Mouse (Mus musculus) G1E-ER4 (cell line): ENCODE data around the gene Pwp2. TPM values are rescaled to one million over a fixed set of nuclear protein-coding genes. Genes with fewer than 3 reads are reported as not detected.

Experiments
- GATA1 ChIP-seq: IDR thresholded peaks from one replicate; pipeline ENCODE4 v1.8.0; 2012; ENCODE audit warnings: low read length, inconsistent platforms
- polyA plus RNA-seq: library from polyadenylated mRNA; stranded (reverse); fragments of >175 nt; gene quantifications from 2 replicates; pipeline ENCODE4 v1.2.3, GENCODE M21; 2012

The Pwp2 gene
- polyA plus RNA-seq: 19.6 and 23.1 TPM in 2 replicates

DNA sequence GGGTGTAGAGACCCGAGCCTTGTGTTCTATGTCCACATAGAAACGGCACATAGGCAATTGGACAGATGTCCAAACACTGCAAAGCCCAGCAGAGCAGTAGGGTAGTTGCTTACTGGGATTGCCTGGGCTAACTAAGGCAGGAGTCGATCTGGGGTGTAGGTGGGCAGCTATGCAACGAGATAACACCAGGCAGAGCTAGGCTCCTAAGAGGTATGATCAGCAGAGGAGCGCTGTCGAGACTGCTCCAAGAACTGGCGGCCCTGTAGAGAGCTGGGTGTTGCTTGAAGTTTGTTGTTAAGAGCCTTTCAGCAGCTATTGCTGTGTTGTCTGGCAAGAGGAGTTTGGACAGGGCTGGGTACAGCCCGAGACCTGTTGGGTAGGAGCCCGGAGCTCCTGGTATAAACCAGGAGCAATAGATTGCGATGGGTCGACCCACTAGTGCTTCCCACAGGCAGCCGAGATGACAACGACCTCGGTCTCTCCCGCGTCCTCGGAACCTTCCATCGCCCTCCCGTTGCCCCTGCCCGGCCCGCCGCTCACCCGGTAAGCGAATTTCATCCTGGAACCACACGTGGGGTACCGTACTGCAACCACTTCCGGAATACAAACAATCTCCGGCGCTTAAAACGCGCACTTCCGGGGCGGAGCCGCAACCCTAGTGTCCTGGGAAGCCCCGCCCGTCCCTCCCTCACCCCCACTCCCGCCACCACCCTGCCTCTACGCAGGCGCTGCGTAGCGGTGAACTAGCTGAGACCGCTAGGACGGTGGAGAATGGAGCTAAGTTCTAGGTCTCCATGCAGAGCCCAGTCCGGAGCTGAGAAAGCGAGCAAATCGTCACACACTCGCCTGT lies at the start of gene Pwp2:
TSS of gene Pwp2 (minus strand) at position 619 of the 850 bp plus-strand sequence.
- TF ChIP-seq GATA1: no peak

DNA sequence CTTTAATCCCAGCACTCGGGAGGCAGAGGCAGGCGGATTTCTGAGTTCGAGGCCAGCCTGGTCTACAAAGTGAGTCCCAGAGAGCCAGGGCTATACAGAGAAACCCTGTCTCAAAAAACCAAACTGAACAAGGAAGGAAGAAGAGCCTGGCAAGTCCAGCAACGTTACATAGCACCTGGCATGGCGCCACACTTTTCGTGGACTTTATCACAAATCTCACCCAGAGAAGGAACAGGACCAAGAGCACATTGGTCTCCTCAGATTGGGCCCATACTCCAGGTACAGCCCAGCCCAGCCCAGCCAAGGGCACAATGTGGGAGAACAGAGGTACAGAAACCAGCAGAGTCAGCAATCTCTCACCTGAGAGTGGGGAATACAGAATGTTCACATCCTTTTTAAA lies 48.8 kb upstream of the Pwp2 start:
- no peak for TF ChIP-seq GATA1

DNA sequence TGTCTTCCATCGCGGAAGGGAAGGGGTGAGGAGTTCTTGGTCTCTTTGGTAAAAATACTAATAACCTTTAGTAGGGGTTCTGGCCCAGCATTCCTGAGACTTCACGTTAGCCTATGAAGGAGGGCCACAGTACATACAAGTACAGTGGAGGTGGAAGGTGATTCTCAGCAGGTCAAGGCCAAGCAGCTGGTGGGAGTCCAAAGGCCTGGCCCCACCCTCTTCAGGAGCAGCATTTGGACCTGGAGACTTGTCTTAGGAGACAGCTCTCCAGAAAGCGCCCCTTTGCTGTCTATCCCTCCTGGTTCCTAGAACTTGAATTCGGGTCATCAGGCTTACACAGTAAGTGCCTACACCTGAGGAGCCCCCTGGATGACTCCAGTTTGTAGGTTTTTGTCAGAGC lies 48.2 kb upstream of the Pwp2 start:
- no peak for TF ChIP-seq GATA1

DNA sequence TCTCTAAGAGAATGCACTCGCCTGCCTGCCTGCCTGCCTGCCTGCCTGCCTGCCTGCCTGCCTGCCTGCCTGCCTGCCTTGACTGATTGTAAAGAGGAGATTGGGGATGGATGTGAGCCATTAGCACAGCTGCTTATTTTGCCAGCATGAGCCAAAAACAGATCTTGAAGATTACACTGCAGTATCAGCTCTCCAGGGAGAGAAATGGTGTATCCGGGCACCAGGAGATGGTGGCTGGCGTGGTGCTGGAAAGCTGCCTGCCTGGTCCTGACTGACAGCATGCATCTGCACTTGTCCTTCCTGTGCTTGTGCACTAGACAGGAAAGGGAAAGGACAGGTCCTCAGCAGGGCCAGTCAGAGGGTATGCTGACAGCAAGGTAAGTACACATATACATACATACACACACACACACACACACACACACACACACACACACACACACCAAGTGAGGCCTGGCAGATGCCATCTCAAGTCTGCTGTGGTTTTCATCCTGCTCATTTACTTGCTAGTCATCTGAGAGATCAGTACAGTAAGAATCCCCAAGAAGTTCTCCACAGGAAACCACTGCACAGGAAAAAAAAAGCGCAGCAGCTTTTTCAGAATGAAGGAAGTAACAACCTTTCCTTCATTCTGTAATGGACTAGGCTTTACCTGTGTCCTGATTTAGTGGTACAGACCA lies 47.5 kb upstream of the Pwp2 start:
- TF ChIP-seq GATA1: no peak

DNA sequence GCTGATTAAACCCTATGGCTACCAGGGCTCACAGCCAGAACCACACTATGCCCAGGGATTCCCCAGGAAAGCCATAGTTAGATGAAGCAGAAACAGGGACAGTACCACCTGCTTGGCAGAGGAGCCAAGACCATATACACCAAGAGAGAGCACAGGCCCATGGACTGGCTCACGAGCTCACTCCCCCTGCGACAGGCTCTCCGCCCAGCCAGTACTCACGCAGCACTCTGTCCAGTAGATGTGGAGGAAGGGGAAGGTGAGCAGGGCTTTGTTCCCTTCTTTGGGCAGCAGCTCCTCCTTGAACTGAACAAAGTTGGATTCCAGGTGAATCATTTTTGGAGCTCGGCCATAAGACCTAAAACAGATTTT lies 43.6 kb upstream of the Pwp2 start:
- TF ChIP-seq GATA1: no peak

DNA sequence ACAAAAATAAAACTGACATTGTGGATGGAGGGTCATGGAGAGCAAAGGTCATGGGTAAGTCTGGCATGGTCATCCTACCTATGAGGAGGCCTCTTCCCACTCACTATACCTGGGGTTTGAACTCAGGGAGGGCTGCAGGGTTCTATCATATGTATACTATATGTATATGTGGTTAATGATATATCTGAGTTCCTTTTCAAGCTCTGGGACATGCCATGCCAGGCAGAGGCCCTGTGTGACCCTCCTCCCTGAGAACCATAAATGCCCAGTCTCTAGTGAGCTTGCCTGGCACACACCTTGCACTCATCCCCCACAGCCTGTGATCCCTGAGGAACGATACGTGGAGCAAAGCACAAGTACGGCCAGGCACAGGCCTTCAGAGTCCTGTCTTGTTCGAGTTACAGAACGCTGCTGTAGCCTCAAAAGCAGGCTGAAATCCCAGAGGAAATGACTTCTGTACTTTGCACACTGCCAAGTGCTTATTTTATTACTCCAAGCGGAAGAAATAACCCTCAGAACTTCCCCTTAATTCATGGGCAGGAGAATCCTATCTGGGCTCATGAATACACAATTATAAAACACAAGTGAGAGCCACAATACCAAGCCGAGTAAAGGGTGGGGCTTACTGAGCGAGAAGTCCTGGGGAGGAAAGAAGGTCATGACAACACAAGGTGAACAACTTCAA lies 43.1 kb upstream of the Pwp2 start:
- no peak for TF ChIP-seq GATA1

DNA sequence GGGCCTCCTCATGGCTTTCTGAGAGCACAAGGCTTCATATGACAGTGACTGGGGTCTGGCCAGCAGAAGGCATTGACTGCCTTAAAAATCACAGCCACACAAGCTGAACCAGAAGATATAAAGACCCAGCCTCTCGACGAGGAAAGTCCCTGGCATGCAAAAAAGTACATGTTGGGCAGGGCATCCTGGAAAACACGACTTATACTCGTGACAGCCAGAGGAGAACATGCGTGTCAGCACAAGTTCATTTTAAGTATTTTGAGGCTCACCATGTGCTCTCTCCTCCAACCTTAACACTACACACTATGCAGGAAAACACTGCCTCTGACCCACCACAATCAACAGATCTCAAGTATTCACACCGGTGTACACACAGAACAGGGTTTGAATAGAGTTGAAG lies 39.2 kb upstream of the Pwp2 start:
- no peak for TF ChIP-seq GATA1

DNA sequence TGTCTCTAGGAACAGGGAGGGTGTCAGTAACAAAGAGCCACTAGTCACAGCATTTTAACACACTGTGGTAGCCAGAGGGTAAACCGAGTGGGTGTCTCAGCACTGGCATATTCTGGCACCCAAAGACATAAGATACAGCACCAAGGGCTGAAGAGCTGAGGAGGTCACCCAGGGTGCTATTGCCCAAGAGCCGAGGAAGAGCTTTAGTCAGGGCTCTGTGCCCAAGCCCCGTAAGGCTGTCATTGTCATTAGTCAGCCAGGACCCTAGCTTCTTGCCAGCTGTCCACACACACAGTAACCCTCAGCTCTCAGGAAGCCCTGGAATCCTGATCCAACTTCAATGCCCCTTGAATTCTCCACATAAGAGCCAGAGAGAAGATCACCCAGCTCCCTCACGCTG lies 38.0 kb upstream of the Pwp2 start:
- no peak for TF ChIP-seq GATA1

DNA sequence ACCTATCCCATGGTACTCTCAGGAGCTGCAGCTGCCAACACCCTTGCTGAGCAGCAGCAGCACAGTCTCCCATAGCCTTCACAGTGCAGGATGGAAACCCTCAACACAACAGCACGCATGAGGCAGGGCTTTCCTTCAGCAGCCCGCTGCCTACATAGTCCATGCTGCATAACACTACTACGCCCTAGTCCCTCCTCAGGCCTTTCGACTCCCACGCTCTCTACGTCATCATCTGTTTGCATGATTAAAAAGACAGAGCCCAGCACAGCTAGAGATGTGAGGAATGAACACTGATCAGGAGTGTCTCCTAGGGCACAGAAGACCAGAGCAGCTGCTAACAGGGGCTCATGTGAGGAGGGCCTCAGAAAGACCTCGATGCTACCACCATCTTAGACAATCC lies 36.4 kb upstream of the Pwp2 start:
- no peak for TF ChIP-seq GATA1

DNA sequence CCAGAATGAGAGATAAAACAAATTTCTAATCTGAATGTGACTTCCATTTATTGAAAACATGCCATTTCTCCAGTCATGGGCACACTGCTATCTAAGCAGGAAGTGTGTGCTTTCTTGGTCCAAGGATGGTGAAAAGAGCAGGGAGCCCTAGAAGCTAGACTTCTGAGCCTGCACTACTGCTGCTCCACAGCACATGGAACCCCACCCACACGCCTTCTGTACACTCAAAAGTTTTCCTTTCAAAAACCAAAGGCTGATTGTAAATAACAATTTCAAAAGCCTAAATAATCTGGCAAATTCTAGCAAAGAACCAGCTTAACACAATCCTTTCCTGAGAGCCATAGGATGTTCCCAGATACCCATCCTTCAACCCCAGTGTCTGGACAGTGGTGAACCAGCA lies 34.6 kb upstream of the Pwp2 start:
- no peak for TF ChIP-seq GATA1

DNA sequence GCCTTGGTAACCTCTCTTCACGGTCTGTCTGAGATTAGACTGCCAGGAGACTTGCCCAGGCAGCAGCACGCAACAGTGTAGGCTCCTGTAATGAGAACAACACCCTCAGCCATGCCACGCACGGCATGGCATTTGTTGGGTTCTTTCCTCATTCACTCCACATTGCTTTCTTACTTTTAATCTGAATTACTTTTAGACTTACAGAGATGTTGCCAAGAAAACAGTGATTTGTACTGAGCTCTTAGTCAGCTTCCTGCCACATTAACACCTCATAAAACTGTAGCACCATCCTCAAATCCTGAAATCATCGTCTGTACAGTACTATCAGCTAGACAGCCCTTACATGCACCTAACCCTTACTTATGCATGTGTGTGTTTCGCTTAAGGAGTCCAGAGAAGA lies 33.6 kb upstream of the Pwp2 start:
- no peak for TF ChIP-seq GATA1

DNA sequence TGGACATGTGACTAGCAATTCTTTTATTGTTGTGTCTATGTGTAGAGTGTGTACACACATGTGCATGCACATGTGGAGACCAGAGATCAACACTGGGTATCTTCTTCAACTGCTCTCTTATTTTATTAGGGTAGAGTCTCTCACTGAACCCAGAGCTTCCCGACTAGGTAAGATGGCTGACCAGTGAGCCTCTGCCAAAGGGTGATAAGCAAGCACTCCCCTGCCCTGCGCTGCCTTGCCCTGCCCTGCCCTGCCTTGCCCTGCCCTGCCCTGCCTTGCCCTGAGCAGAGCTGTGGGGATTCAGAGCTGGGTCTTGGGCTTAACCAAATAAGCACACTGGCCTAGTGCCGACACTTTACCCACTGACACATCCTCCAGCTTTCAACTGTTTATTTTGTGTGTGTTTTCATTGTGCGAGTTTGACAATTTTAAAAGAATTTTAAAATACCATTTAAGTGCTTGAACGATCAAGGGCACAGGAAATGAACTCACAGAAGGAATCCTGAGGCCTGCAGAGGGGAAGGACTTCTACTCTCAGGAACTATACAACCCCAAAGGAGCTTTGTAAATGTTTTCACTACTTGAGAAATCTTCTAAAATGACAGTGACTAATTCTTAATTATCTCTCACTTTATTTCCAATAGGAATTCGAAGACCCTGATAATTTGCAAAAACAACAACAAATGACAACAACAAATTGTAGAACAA lies 31.6 kb upstream of the Pwp2 start:
- no peak for TF ChIP-seq GATA1

DNA sequence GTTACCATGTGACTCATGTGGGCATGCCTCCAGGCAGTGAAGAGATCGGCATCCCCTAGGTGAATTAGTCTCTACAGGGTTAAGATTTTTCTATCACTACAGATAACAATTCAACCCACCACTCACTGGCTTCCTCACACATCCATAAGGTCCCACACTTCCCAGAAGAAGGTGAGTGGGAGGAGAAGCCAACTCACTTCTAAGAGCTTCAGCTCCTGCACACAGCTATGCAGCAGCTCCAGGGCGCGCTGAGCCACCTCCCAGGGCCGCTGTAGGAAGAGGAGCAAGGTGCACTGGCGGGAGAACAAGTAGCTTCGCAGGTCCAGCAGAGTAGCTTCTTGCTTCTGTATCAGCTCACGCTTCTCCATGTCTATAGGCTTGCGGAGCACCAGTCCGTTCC lies 29.4 kb upstream of the Pwp2 start:
- no peak for TF ChIP-seq GATA1

DNA sequence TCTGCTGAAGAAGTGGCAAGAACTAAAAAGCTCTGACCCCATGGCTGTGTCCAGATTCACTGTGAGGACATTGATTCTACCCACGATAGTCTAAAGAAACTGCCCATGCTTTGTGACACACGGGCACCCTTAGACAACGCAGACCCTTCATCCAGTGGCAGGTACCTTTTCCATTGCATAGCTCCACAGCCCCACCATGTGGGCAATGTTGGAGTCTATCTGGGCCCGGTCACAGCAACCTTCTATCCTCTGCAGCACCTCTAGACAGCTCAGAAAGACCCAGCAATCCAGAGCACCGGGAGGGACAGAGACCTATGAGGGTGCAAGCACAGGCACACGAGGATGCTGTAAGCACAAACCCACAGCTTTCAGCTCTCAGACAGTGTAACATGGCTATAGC lies 26.4 kb upstream of the Pwp2 start:
- TF ChIP-seq GATA1: no peak

DNA sequence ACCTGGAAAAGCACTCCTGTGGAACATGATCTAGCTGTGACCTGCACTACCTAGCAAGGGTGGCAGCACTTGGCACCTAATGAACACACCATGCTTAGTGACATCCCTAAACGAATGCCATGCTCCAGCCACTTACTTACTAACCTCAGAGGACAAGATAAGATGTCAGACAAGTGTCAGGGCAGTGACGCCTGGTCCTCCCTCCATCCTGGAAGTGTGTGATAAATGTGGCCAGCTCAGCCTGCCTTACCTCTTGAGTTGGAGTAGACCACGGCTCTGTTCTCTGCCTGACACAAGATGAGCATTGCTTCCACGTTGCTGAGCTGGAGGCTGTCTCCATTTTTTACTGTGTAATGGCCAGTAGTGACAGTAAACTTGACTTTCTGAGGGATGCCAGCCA lies 16.2 kb upstream of the Pwp2 start:
- no peak for TF ChIP-seq GATA1

DNA sequence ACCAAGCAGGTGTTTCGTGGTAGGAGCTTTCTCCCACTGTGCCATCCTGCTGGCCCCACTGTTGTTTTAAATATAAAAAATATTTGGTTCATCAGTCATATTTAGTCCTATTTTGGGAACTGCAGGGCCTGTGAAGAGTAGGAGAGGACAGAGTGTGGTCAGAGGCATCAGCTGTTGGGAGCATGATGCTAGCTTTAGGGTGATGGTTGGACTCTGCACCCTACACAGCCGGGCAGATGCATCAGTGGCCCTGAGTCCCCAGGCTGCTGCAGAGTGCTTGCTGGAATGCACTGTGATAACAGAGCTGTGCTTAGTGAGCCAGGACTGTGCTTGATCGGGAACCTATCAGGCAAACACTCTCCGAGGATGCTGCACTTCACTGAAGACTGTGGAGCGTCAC lies 8.0 kb upstream of the Pwp2 start:
- TF ChIP-seq GATA1: no peak
